Mouse (Mus musculus): ENCODE measurements at regions not wholly inside any gene's neighbourhood (a gene's known extent, or its start where the extent isn't known, plus 50 kb on each side); places are given as distances from the start of the nearest gene placed in this dataset.

GRCm38 (mm10) chr11:56925368-56925896 is 85.8 kb upstream of the Gria1 start:
- no peak for DNase-seq

DNA sequence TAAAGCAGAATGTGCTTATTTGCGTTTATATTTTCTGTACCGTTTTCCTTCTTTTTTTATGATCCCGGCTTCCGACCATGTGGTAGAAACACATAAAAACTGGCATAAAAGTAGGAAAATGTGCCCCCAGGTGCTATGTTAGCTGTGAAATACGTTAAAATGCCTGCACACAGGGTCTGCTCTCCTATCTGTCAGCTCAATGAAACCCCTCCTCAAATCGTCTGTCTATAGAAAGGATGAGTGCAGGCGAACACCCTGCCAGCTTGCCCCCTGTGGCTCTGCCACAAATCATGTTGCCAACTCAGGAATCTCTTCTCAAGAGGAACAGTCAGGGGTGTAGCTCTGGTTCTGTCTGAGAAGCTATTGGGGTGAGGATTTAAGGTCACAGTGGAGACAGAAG is 78.4 kb upstream of the Gria1 start:
- DNase-seq = no peak

DNA sequence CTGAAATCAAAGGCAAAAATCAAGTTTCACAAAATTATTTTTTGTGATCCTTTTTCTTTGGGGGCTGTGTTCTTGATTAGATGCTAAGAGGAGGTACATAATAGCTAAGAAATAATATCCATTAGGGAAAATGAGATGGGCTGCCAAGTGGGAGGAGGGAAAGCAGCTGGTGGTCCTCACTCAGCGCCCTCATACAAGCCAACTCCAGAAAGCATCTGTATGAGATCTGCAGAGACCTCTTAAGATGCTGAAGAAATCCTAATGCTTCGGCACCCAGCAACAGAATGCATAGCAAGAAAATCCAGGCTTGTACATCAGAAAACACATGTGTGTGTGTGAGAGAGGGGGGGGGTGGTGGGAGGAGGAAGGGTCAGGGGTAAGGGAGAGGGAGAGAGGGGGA is 58.8 kb upstream of the Gria1 start:
- DNase-seq = no peak

GRCm38 (mm10) chr11:56957824-56958223 is 53.4 kb upstream of the Gria1 start:
- no peak for DNase-seq

Measured in adrenal gland, adult 8-10 months (tissue).